Mouse (Mus musculus): Measurements from ENCODE around the gene Etnk1. TPM values are rescaled to one million over a fixed set of nuclear protein-coding genes. Genes with fewer than 3 reads are reported as not detected.

Etnk1 gene
- polyA plus RNA-seq, 1 experiment from 2014 or later = 43.8 TPM

DNA sequence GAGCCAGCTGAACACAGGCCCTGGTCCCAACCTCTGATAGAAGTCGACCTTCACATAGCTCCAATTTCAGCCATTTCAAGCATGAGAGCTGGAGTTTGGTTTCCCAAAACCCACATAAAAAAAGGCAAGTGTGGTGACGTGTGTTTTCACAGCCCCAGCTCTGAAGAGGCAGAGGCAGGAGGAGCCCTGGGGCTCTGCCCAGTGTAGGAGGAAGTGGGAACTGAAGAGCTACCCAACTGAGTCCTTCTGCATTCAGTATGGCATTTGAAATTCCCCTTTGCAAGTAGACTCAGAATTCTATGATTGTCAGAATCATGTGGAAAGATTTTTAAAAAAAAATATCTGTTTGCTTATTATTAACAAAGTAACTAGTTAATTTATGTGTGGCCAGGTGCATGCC, 63.9 kb downstream of the Etnk1 start:
- Histone ChIP-seq H3K4me1 (replicated peaks) (no peaks in the 10 kb centered on the region), H3K9ac (no peak overlapping the region), H3K9me3 (no peaks in the 10 kb centered on the region), H3K27ac (replicated peaks) (no peak overlapping the region), H3K4me2 (no peak overlapping the region), H3K36me3 (no peaks in the 10 kb centered on the region), H3K4me3 (no peak overlapping the region), H3K27me3 (no peaks in the 10 kb centered on the region)
- WGBS = 74% methylated on average over 2 of the region's 2 CpGs
- ATAC-seq (ENCODE audit: low FRiP score, low read depth) = no peak

DNA sequence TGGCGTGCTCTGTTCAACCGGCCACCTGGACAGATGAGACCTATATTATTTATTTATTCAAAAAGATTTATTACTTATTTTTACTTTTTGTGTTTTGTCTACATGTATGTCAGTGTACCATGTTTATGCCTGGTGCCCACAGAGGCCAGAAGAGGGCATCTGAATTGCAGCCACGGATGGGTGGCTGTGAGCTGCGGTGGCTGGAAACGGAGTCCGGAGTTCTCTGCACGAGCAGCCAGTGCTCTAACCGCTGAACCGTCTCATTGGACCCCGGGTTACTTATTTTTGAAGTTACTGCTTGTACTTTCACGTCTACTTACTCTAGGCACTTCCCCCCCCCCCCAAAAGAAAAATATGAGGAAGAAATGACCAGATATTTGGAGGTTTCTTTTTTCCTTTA, 65.7 kb downstream of the Etnk1 start:
- Histone ChIP-seq H3K36me3 (no peaks in the 10 kb centered on the region), H3K4me1 (replicated peaks) (no peaks in the 10 kb centered on the region), H3K4me3 (no peak overlapping the region), H3K27me3 (no peaks in the 10 kb centered on the region), H3K9ac (no peak overlapping the region), H3K4me2 (no peak overlapping the region), H3K9me3 (no peaks in the 10 kb centered on the region), H3K27ac (replicated peaks) (no peak overlapping the region)
- 91% methylated on average over 11 of the region's 11 CpGs for WGBS
- no peak for ATAC-seq (ENCODE audit: low FRiP score, low read depth)

DNA sequence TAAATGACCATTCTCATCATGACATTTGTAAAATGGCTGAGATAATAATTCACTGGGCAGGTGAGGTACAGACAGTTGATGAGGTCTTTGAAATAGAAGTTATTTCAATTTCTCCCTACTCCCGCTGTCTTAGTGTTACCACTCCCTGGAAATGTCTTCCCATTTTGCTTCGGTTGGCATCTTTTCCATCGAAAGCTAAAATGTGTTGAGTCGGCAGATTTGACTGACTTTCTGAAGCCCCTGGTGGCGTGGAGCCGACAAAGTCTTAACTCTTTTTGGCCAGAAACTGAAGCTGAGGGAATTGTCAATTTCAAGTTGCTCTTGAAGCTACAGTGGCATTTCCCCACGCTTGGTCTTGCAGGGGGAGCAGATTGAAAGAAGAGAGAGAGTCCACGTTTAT, 67.8 kb downstream of the Etnk1 start:
- 70% methylated on average over 8 of the region's 8 CpGs for WGBS
- H3K27ac ChIP-seq (replicated peaks) = no peak overlapping the region
- no peaks in the 10 kb centered on the region for H3K27me3 ChIP-seq
- H3K9ac ChIP-seq = no peak overlapping the region
- H3K4me3 ChIP-seq = no peak overlapping the region
- no peaks in the 10 kb centered on the region for H3K4me1 ChIP-seq (replicated peaks)
- no peaks in the 10 kb centered on the region for H3K36me3 ChIP-seq
- H3K4me2 ChIP-seq = no peak overlapping the region
- no peaks in the 10 kb centered on the region for H3K9me3 ChIP-seq
- no peak for ATAC-seq (ENCODE audit: low FRiP score, low read depth)

DNA sequence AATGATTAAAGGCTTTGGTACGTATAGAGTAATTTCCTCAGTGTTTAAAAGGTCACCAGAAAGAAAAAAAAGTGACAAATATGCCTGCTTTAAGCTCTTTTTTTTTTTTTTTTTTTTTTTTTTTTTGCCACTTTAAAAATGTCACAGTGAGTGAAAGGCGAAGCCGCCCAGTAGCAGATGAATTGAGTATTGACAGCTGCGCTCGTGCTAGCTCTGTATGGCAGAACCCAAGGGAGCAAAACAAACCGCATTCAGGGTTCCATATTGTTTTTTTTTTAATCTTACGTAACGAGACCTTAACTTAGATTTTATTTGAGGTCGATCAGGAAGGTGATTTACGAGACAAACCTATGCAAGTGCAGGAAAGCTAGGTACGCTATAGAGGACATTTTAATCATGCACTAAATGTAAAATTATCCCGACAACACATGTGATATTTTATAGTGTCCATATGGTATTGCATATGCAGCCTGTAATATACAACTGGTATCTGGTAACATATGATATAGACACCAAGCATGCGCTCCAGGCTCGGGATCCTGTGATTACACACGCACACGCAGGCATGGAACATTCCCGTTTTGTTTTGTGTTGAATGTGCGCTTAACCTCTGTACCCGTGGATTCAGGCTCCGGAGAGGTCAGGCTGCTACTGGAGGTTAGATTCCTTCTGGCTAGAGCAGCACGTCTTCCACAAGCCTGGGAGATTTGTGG, 72.5 kb downstream of the Etnk1 start:
- Histone ChIP-seq H3K36me3 (no peaks in the 10 kb centered on the region), H3K9me3 (no peaks in the 10 kb centered on the region), H3K9ac (no peak overlapping the region), H3K4me3 (no peak overlapping the region), H3K27me3 (no peaks in the 10 kb centered on the region), H3K4me1 (replicated peaks) (no peaks in the 10 kb centered on the region), H3K4me2 (no peak overlapping the region), H3K27ac (replicated peaks) (no peak overlapping the region)
- WGBS = 67% methylated on average over 21 of the region's 21 CpGs
- no peak for ATAC-seq (ENCODE audit: low FRiP score, low read depth)

GRCm38 (mm10) chr6:143243191-143243590, 76.2 kb downstream of the Etnk1 start:
- Histone ChIP-seq H3K27ac (replicated peaks) (no peak overlapping the region), H3K4me2 (no peak overlapping the region), H3K9ac (no peak overlapping the region), H3K36me3 (no peaks in the 10 kb centered on the region), H3K4me3 (no peak overlapping the region), H3K27me3 (no peaks in the 10 kb centered on the region), H3K9me3 (no peaks in the 10 kb centered on the region), H3K4me1 (replicated peaks) (no peaks in the 10 kb centered on the region)
- 88% methylated on average over 5 of the region's 5 CpGs for WGBS
- ATAC-seq (ENCODE audit: low FRiP score, low read depth) = no peak

- no peak overlapping the region for H3K4me2 ChIP-seq
- H3K4me1 ChIP-seq (replicated peaks) = peaks cover 32% of the 10 kb centered on the region
- ATAC-seq (ENCODE audit: low FRiP score, low read depth) = no peak
- no peak overlapping the region for H3K9ac ChIP-seq
- 64% methylated on average over 4 of the region's 4 CpGs for whole genome bisulfite sequencing
- H3K27ac ChIP-seq (replicated peaks) = no peak overlapping the region
- no peaks in the 10 kb centered on the region for H3K27me3 ChIP-seq
- no peaks in the 10 kb centered on the region for H3K36me3 ChIP-seq
- no peak overlapping the region for H3K4me3 ChIP-seq
- no peaks in the 10 kb centered on the region for H3K9me3 ChIP-seq
Observed at GRCm38 (mm10) chr6:143257921-143258320, 90.9 kb downstream of the Etnk1 start.

GRCm38 (mm10) chr6:143259169-143259629, 92.2 kb downstream of the Etnk1 start:
- Histone ChIP-seq H3K9me3 (no peaks in the 10 kb centered on the region), H3K4me1 (replicated peaks) (peaks cover 32% of the 10 kb centered on the region), H3K4me3 (peak overlapping the region; percentile 5), H3K9ac (no peak overlapping the region), H3K27ac (replicated peaks) (peak overlapping the region; percentile 40), H3K4me2 (peak overlapping the region; percentile 49), H3K36me3 (no peaks in the 10 kb centered on the region), H3K27me3 (no peaks in the 10 kb centered on the region)
- peak; percentile 77 for ATAC-seq (ENCODE audit: low FRiP score, low read depth)
- 12% methylated on average over 17 of the region's 17 CpGs for WGBS

DNA sequence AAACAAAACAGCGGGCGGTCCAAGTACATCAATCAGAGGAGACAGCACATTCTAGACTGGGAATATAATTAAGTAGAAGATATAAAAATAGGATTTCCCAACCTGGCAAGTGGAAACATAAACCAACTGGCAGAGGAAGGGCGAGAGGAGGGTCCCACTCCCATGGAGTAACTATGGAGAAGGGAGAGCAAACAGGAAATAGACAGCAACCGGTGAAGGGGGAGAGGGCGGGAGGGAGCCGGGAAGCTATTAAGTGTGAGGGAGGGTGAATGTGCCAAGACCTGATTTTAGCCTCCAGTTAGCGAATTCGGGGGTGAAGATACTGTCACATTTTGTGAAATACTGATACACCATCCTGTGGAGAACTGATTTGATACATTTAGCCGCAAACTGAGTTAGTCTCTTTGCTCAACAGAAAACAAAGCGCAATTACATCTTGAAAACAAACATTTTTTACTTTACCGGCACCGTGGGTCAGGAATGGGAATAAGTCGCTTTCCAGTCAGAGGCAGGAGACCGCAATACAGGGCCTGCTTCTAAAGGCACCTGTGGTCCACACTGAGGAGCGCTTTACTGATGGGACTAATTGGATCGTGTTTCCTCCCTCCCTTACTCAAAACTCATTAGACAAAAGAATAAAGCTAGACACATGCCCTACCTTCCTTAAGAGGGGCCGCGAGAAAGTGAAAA, 93.0 kb downstream of the Etnk1 start:
- no peaks in the 10 kb centered on the region for H3K36me3 ChIP-seq
- ATAC-seq (ENCODE audit: low FRiP score, low read depth) = peak; percentile 56; the same call in 1 of the 2 replicates
- WGBS = 31% methylated on average over 18 of the region's 18 CpGs
- H3K4me1 ChIP-seq (replicated peaks) = peaks cover 32% of the 10 kb centered on the region
- peak overlapping the region; percentile 7; the same call in 1 of the 2 replicates for H3K4me3 ChIP-seq
- no peak overlapping the region for H3K9ac ChIP-seq
- H3K27ac ChIP-seq (replicated peaks) = peak overlapping the region; percentile 40; the same call in 1 of the 2 replicates
- H3K4me2 ChIP-seq = peak overlapping the region; percentile 49
- H3K9me3 ChIP-seq = no peaks in the 10 kb centered on the region
- H3K27me3 ChIP-seq = no peaks in the 10 kb centered on the region

GRCm38 (mm10) chr6:143260560-143261288, 93.7 kb downstream of the Etnk1 start:
- H3K27me3 ChIP-seq = no peaks in the 10 kb centered on the region
- H3K4me2 ChIP-seq = peak overlapping the region; percentile 49
- H3K9ac ChIP-seq = no peak overlapping the region
- WGBS = 25% methylated on average over 14 of the region's 14 CpGs
- peaks cover 32% of the 10 kb centered on the region for H3K4me1 ChIP-seq (replicated peaks)
- H3K27ac ChIP-seq (replicated peaks) = peak overlapping the region; percentile 40
- H3K4me3 ChIP-seq = 0 out of 2 replicates have a peak overlapping the region, but pooled peaks have one; percentile 7
- H3K9me3 ChIP-seq = no peaks in the 10 kb centered on the region
- peak; percentile 21; the same call in 1 of the 2 replicates for ATAC-seq (ENCODE audit: low FRiP score, low read depth)
- no peaks in the 10 kb centered on the region for H3K36me3 ChIP-seq

GRCm38 (mm10) chr6:143261289-143261665, 94.3 kb downstream of the Etnk1 start:
- ATAC-seq (ENCODE audit: low FRiP score, low read depth) = peak; percentile 13; the same call in 1 of the 2 replicates
- H3K27ac ChIP-seq (replicated peaks) = no peak overlapping the region; the same call in 1 of the 2 replicates

DNA sequence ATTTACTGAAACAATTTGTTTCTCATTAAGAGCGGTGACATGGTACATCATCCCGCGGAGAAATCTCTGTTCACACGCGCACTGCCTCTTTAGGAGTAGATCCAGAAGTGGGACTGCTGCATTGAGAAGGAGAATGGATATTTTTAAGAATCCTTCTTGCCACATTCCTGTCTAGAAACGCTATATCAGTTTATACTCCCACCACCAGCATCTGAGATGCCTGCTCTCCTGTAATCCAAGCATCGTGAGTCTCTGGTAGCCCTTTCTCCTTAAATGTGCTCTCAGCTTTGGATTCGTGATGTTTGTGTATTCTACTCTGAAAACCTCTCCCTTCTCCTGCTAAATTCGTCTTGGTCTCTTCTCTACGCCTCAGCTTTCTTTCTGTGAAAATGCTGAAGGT, 98.5 kb downstream of the Etnk1 start:
- WGBS = 88% methylated on average over 10 of the region's 10 CpGs
- no peak overlapping the region for H3K4me3 ChIP-seq
- no peak overlapping the region for H3K4me2 ChIP-seq
- H3K9me3 ChIP-seq = no peaks in the 10 kb centered on the region
- H3K27ac ChIP-seq (replicated peaks) = no peak overlapping the region
- H3K9ac ChIP-seq = no peak overlapping the region
- no peaks in the 10 kb centered on the region for H3K36me3 ChIP-seq
- ATAC-seq (ENCODE audit: low FRiP score, low read depth) = no peak
- peaks cover 13% of the 10 kb centered on the region for H3K4me1 ChIP-seq (replicated peaks)
- no peaks in the 10 kb centered on the region for H3K27me3 ChIP-seq

More at GRCm38 (mm10) chr6:143261289-143261665, 94.3 kb downstream of the Etnk1 start:
- H3K27me3 ChIP-seq = no peaks in the 10 kb centered on the region
- no peaks in the 10 kb centered on the region for H3K36me3 ChIP-seq
- peaks cover 32% of the 10 kb centered on the region for H3K4me1 ChIP-seq (replicated peaks)
- no peak overlapping the region for H3K4me3 ChIP-seq
- H3K4me2 ChIP-seq = no peak overlapping the region
- 30% methylated on average over 8 of the region's 8 CpGs for WGBS
- no peak overlapping the region for H3K9ac ChIP-seq
- H3K9me3 ChIP-seq = no peaks in the 10 kb centered on the region

DNA sequence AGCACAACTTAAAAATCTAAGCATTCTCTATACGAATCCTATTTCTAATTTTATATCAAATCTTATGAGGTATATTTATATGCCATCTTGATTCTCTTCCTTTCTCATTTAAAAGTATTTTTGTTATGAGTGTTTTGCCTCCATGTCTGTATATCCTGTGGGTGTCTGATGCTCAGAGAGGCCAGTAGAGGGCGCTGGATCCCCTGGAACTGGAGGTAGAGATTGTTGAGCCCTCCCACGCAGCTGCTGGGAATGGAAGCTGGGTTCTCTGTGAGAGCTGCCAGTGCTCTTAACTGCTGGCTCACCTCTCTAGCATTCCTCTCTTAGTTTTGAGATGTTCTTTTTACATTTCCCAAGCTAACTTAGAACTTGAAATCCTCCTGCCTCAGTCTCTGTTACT, 112.2 kb downstream of the Etnk1 start:
- no peaks in the 10 kb centered on the region for H3K36me3 ChIP-seq
- H3K27me3 ChIP-seq = no peaks in the 10 kb centered on the region
- H3K4me3 ChIP-seq = no peak overlapping the region
- no peak for ATAC-seq (ENCODE audit: low FRiP score, low read depth)
- 55% methylated on average over 3 of the region's 3 CpGs for WGBS
- H3K4me2 ChIP-seq = no peak overlapping the region
- no peaks in the 10 kb centered on the region for H3K4me1 ChIP-seq (replicated peaks)
- no peak overlapping the region for H3K27ac ChIP-seq (replicated peaks)
- H3K9ac ChIP-seq = no peak overlapping the region
- no peaks in the 10 kb centered on the region for H3K9me3 ChIP-seq
